Mouse (Mus musculus) megakaryocyte, embryonic 14.5 days (primary cell): ENCODE measurements at regions not wholly inside any gene's neighbourhood (a gene's known extent, or its start where the extent isn't known, plus 50 kb on each side); places are given as distances from the start of the nearest gene placed in this dataset.

Experiments used
- H3K27me3 ChIP-seq: replicated peaks from 2 replicates; pipeline ENCODE3; 2012; ENCODE audit warnings: inconsistent platforms
- H3K36me3 ChIP-seq: replicated peaks from 2 replicates; pipeline ENCODE3; 2012; ENCODE audit warnings: low read length, inconsistent platforms, mixed read lengths
- H3K4me1 ChIP-seq: 2 replicates; pipeline ENCODE4 v1.6.1; 2012; ENCODE audit warnings: inconsistent platforms
- H3K4me3 ChIP-seq: replicated peaks from 2 replicates; pipeline ENCODE3; 2012; ENCODE audit warnings: moderate library complexity, mild to moderate bottlenecking, inconsistent platforms
- H3K9me3 ChIP-seq: 2 replicates; pipeline ENCODE4 v1.6.1; 2012; ENCODE audit warnings: inconsistent platforms
- FLI1 ChIP-seq: IDR thresholded peaks from 2 replicates; pipeline ENCODE4 v1.6.1; 2012; ENCODE audit warnings: low read length, inconsistent platforms, mixed read lengths
- GATA1 ChIP-seq: IDR thresholded peaks from 3 replicates; pipeline ENCODE4 v1.6.1; 2012; ENCODE audit warnings: mixed read lengths, low read length, inconsistent platforms, borderline replicate concordance

DNA sequence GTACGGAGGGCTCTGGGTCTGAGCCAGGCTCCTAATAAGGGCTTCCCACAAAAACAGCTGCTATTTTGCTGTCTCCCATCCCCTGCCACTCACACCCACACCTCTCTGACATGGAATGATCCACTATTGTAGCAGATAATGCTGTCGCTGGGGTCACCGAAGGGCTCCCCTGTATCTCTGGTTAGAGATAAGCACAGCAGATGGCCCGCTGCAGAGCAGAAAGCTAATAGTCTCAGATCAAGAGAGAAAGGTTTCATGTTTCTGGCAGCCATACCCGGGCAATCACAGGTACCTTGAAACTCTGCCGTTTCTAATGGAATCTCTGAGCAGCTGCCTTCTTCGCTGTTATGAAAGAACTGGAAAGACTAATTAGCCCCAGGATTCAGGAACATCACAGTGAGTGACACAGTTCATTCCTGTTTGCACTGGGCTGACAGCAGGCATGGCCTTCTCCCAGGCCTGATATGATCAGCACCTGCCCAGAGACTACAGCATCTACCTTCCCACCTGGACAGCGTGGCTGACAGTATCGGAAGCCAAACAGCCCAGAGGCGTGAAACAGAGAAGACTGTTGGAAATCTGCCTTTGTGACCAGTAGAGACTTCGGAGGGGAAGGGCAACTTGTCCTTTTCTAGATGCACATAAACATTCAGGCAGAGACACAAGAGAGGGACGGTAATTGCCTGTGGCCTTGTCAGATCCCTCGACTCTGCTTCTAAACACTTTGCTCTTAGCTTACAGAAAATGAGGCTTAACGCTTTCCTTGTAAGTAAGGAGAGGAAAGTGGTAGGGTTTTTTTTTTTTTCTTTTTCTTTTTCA lies 193.5 kb upstream of the Epha4 start:
- H3K4me3 ChIP-seq: no peak overlapping the region
- H3K9me3 ChIP-seq: peaks cover 31% of the 10 kb centered on the region
- no peaks in the 10 kb centered on the region for H3K27me3 ChIP-seq
- no peak for TF ChIP-seq GATA1
- TF ChIP-seq FLI1: no peak
- H3K4me1 ChIP-seq: no peaks in the 10 kb centered on the region
- no peaks in the 10 kb centered on the region for H3K36me3 ChIP-seq

DNA sequence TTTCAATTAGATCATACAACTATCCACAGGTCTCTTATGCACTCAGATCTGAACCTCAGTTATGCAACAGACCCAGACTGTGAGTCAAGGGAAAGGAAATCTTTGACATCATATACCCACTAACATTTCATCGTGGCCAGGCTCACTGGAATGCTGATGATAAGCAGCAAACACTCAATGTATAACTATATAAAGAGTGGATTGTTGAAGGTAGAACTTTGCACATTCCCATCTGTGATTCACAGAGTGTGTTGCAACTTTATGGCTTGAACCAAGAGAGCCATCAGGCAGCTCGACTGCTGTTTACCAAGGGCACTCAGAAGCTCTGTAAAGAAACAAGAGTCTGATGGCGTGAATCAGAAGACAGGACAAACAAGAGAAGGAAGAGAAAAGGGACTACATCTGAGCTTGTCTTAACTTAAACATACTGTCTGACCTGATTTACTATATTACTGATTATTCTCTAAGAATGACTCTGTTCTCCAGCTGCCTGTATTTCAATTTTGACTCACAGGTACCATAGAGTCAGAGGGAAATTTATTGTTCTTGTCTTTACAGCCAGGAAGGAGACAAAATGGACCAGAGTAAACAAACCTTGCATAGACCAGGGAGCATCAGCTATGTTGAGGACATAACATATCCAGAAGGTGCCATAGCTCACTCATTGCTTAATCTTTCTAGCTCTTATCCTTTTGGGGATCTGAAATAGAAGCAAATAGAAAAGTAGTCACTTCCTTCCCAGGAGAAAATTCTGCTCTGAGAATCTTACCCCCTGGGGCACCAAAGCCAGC lies 180.5 kb upstream of the Epha4 start:
- no peak overlapping the region for H3K4me3 ChIP-seq
- H3K27me3 ChIP-seq: no peaks in the 10 kb centered on the region
- H3K9me3 ChIP-seq: peaks cover 1% of the 10 kb centered on the region
- TF ChIP-seq GATA1: no peak
- TF ChIP-seq FLI1: no peak
- no peaks in the 10 kb centered on the region for H3K4me1 ChIP-seq
- H3K36me3 ChIP-seq: no peaks in the 10 kb centered on the region

DNA sequence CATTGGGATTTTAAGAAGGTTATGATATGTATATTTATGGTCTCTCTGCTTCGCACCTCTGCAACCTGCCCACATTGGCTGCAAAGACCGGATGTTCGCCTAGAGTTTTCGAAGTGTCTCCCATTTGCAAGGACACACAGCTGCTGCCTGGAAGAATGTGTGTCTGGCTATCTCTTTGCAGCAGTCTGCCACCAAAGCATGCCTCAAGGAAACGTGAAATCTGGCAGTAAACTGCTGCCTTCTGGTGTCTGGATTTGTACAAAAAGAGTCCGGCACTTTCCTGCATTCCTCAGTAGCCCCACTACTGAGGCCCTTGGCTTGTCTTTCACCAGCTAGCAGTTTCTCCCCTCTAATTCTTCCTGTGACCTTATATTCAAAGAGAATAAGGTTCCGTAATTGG lies 148.5 kb upstream of the Epha4 start:
- Histone ChIP-seq H3K36me3 (no peaks in the 10 kb centered on the region), H3K4me1 (no peaks in the 10 kb centered on the region)

DNA sequence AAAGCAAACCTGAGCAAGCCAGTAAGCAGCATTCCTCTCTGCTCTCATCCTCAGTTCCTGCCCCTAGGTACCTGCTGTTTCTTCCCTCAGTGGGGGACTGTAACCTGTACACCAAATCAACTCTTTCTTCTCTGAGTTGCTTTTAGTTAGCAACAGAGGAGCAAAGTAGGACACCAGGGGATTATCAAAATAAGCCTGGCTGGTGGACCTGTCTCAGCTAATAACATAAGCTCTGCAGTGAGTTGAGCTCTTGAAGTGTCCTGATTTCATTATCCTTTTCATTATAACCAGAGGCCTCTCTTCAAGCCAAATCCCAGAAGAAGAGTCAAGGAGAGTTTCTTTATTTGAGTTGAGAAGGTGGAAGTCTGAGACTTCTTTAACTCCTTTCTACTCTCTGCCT lies 145.5 kb upstream of the Epha4 start:
- Histone ChIP-seq H3K4me1 (no peaks in the 10 kb centered on the region), H3K36me3 (no peaks in the 10 kb centered on the region), H3K9me3 (peaks cover 20% of the 10 kb centered on the region), H3K4me3 (no peak overlapping the region), H3K27me3 (no peaks in the 10 kb centered on the region)
- TF ChIP-seq FLI1 (no peak), GATA1 (no peak)

More for the DNA sequence above, 148.5 kb upstream of the Epha4 start:
- no peak for TF ChIP-seq GATA1
- no peak for TF ChIP-seq FLI1
- no peak overlapping the region for H3K4me3 ChIP-seq
- H3K9me3 ChIP-seq: peaks cover 20% of the 10 kb centered on the region
- no peaks in the 10 kb centered on the region for H3K27me3 ChIP-seq

DNA sequence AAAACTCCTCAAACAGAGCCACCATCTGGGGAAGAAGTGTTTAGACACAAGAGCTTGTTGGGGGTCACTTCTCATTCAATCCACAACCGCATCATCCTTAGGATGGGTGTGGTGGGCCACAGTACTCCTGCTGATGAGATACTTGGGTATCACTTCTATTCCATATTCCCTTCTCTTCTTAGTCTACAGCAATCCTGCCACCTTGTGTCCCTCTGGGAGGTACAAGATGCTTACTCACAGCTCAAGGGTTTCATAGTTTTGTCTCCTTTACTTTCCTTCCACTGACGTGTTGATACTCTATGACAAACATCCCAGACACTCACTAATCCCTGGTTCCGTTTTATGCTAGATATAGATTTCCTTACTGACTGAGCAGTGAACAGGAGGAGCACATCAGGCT lies 122.1 kb upstream of the Epha4 start:
- TF ChIP-seq FLI1 (no peak), GATA1 (no peak)

DNA sequence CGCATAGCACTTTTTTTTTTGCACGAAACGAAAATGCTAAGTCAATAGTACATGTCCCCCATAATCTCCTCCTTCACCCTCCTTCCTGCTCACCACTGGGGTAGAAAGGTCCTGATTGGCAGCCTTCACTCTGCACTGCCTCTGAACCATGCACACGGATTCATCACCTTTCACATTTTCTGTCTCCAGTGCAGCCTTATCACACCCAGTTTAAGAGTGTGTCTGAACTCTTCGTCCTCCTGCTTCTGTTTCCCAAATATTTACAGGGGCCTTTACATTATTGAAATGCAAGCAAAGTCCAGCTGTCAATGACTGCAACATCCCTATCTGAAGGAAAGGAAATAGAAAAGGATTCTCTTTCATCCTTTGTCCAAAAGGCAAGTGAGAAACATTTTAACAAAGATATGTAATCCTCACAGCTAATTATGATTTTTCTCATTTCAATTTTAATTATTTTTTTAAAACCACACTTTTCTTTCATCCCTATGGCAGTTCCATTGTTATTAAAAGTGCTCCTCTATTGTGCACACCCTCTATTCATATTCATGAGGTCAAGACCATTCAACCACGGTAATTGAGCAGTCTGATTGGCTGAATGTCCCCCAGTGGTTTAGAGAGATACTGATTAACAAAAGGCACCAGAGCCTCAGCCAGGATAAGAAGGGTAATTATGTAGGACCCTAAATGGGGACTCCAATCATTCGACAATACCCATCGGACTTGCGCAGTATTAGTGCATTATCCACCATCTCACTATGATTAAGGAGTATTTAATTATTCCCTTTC lies 114.8 kb upstream of the Epha4 start:
- Histone ChIP-seq H3K4me3 (no peak overlapping the region), H3K36me3 (no peaks in the 10 kb centered on the region), H3K4me1 (no peaks in the 10 kb centered on the region), H3K9me3 (peaks cover 13% of the 10 kb centered on the region; the same call in 1 of the 2 replicates), H3K27me3 (no peaks in the 10 kb centered on the region)
- TF ChIP-seq FLI1 (no peak), GATA1 (no peak)

More for the DNA sequence above, 122.1 kb upstream of the Epha4 start:
- peaks cover 8% of the 10 kb centered on the region; the same call in 1 of the 2 replicates for H3K9me3 ChIP-seq
- H3K36me3 ChIP-seq: no peaks in the 10 kb centered on the region
- H3K4me1 ChIP-seq: no peaks in the 10 kb centered on the region
- no peak overlapping the region for H3K4me3 ChIP-seq
- no peaks in the 10 kb centered on the region for H3K27me3 ChIP-seq

DNA sequence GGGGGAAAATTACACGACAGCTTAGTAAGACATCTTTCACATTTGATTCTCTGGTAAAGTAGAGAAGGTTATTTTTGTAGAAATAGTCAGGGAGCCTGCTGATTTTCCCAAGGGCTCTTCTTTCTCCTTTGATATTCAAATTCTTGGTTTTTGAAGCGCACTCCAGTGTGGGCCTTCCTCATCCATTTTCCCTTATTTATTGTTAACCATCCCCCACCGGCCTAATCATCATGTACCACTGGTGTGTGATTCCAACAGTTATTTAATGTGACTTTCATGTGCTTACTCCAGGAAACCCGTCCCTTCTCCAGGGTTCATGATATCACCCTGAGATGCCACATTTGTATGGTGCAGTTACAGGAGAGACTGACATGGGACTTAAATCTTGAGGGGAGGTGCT lies 114.0 kb upstream of the Epha4 start:
- no peaks in the 10 kb centered on the region for H3K27me3 ChIP-seq
- no peaks in the 10 kb centered on the region for H3K4me1 ChIP-seq

DNA sequence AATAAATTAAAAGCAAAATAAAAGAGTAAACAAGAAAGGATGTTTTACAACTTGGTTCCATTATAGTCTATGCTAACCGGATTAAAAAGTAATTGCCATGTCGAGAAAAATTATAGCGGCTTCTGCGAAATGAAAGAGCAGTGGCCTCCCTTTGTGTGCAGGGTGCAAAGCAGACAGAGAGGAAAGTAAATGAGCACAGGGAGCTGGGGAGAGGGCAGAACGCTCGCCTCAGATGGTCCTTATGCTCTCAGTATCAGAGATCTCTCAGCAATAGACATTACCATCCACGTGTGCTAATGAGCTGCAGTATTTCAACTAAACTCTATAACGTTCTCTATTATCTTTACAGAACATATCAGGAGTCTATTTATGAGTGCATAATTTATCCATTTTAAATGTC lies 102.6 kb upstream of the Epha4 start:
- no peaks in the 10 kb centered on the region for H3K36me3 ChIP-seq
- H3K27me3 ChIP-seq: no peaks in the 10 kb centered on the region
- TF ChIP-seq FLI1 (no peak), GATA1 (no peak)
- peaks cover 6% of the 10 kb centered on the region; the same call in 1 of the 2 replicates for H3K9me3 ChIP-seq
- H3K4me3 ChIP-seq: no peak overlapping the region
- no peaks in the 10 kb centered on the region for H3K4me1 ChIP-seq

More for the DNA sequence above, 114.0 kb upstream of the Epha4 start:
- no peak overlapping the region for H3K4me3 ChIP-seq
- peaks cover 13% of the 10 kb centered on the region; the same call in 1 of the 2 replicates for H3K9me3 ChIP-seq
- TF ChIP-seq FLI1 (no peak), GATA1 (no peak)
- H3K36me3 ChIP-seq: no peaks in the 10 kb centered on the region

DNA sequence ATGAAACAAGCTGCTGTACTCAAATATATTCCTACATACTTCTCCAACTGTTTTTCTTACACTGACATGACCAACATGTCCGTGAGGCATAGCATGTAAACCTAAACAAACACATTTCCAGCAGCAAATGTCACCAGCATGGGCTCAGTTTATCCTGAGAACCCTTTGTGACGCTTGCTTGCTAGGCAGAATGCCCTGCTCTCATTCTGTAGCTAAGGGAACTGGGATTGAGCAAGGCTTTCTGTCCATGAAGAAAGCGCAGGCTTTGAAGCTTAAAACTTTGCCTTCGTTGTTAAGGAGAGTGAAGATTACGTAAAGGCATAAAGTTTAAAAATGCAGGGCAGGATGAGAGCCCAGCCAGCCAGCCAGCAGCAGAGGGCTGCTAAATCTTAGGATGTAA lies 85.6 kb upstream of the Epha4 start:
- no peaks in the 10 kb centered on the region for H3K36me3 ChIP-seq
- H3K4me3 ChIP-seq: no peak overlapping the region
- TF ChIP-seq GATA1 (no peak), FLI1 (no peak)
- no peaks in the 10 kb centered on the region for H3K27me3 ChIP-seq
- H3K9me3 ChIP-seq: peaks cover 13% of the 10 kb centered on the region; the same call in 1 of the 2 replicates
- H3K4me1 ChIP-seq: no peaks in the 10 kb centered on the region
